Mouse (Mus musculus): ENCODE measurements around the gene Ephx4.
A peak's percentile ranks its signal among the peaks of the same experiment; 100 is the strongest.
"Not testable (repeated sequence)": the region's sequence is repeated elsewhere in the genome, so short reads cannot be mapped to it uniquely, and the experiment has no call there.

Ephx4 gene

GRCm38 (mm10) chr5:107402436-107402835, at the start of gene Ephx4:
Gene Ephx4 (plus strand): TSS chr5:107402736.
- DNase-seq (ENCODE audit: low spot score) = no peak

GRCm38 (mm10) chr5:107353981-107354380, 48.6 kb upstream of the Ephx4 start:
- no peak for DNase-seq (ENCODE audit: low spot score)

- DNase-seq (ENCODE audit: low spot score) = peak; percentile 24
These were observed 46.7 kb upstream of the Ephx4 start for GRCm38 (mm10) chr5:107355801-107356200.

- DNase-seq (ENCODE audit: low spot score) = no peak
These were observed 44.8 kb upstream of the Ephx4 start for GRCm38 (mm10) chr5:107357723-107358122.

- DNase-seq (ENCODE audit: low spot score) = peak; percentile 81
These were observed 43.0 kb upstream of the Ephx4 start for GRCm38 (mm10) chr5:107359395-107360053.

- DNase-seq (ENCODE audit: low spot score) = peak; percentile 36
These were observed 42.3 kb upstream of the Ephx4 start for GRCm38 (mm10) chr5:107360054-107360730.

GRCm38 (mm10) chr5:107370040-107370439, 32.5 kb upstream of the Ephx4 start:
- DNase-seq (ENCODE audit: low spot score) = peak; percentile 75

- no peak for DNase-seq (ENCODE audit: low spot score)
These were observed 31.2 kb upstream of the Ephx4 start for GRCm38 (mm10) chr5:107371335-107371734.

- DNase-seq (ENCODE audit: low spot score) = no peak
These were observed 29.3 kb upstream of the Ephx4 start for GRCm38 (mm10) chr5:107373256-107373655.

GRCm38 (mm10) chr5:107386448-107386847, 16.1 kb upstream of the Ephx4 start:
- DNase-seq (ENCODE audit: low spot score) = not testable (repeated sequence)

GRCm38 (mm10) chr5:107387788-107388187, 14.7 kb upstream of the Ephx4 start:
- peak; percentile 23 for DNase-seq (ENCODE audit: low spot score)

- DNase-seq (ENCODE audit: low spot score) = no peak
These were observed 13.2 kb upstream of the Ephx4 start for GRCm38 (mm10) chr5:107389373-107389772.

- no peak for DNase-seq (ENCODE audit: low spot score)
These were observed 8.1 kb upstream of the Ephx4 start for GRCm38 (mm10) chr5:107394437-107394836.

- peak; percentile 38 for DNase-seq (ENCODE audit: low spot score)
These were observed 743 bp downstream of the Ephx4 start for GRCm38 (mm10) chr5:107403011-107403946.

GRCm38 (mm10) chr5:107403947-107404684, 1.6 kb downstream of the Ephx4 start:
- no peak for DNase-seq (ENCODE audit: low spot score)

GRCm38 (mm10) chr5:107405361-107405760, 2.8 kb downstream of the Ephx4 start:
- DNase-seq (ENCODE audit: low spot score) = no peak

GRCm38 (mm10) chr5:107410305-107410704, 7.8 kb downstream of the Ephx4 start:
- no peak for DNase-seq (ENCODE audit: low spot score)

- no peak for DNase-seq (ENCODE audit: low spot score)
These were observed 8.8 kb downstream of the Ephx4 start for GRCm38 (mm10) chr5:107411326-107411725.

- DNase-seq (ENCODE audit: low spot score) = no peak
These were observed 9.7 kb downstream of the Ephx4 start for GRCm38 (mm10) chr5:107412285-107412684.

GRCm38 (mm10) chr5:107415098-107415497, 12.6 kb downstream of the Ephx4 start:
- no peak for DNase-seq (ENCODE audit: low spot score)

- peak; percentile 32 for DNase-seq (ENCODE audit: low spot score)
These were observed 19.1 kb downstream of the Ephx4 start for GRCm38 (mm10) chr5:107421676-107422075.

GRCm38 (mm10) chr5:107431249-107431648, 28.7 kb downstream of the Ephx4 start, which contains the start of gene Lpcat2b:
Gene Lpcat2b (plus strand): TSS chr5:107431549.
- DNase-seq (ENCODE audit: low spot score) = no peak
